Mouse (Mus musculus) embryonic stem cell, embryonic (primary cell): Measurements from ENCODE around the gene Esr2.

Experiments
- CTCF ChIA-PET, 4 experiments: fragments of 300-600 bp in 2 of 4; fragments of 350-600 bp in 2 of 4; sonication (Branson Sonifier 250); formaldehyde crosslinking; loops; one replicate each; lab custom pipeline; 2022; ENCODE audit warnings: inconsistent platforms in 2 of 4; lab: Charles Lee
- POLR2A ChIA-PET, 4 experiments: fragments of 300-600 bp in 2 of 4; fragments of 350-600 bp in 2 of 4; sonication (Branson Sonifier 250); formaldehyde crosslinking; loops; one replicate each; lab custom pipeline; 2022; ENCODE audit warnings: antibody characterized with exemption in 4 of 4, inconsistent platforms in 1 of 4; lab: Charles Lee

Esr2 gene

GRCm38 (mm10) chr12:76080876-76081556 is 96.0 kb downstream of the Esr2 start:
- POLR2A ChIA-PET, result interaction anchor here in 2 of 4 experiments (0.9 to 2.6 kb wide), 4 partner anchors 9 to 24 kb away, joined by 3 to 7 read pairs (median 4); no protein-coding TSS in a partner anchor
- CTCF ChIA-PET, result interaction anchor here in 3 of 4 experiments (0.5 to 0.8 kb wide), 3 partner anchors 50 to 402 kb away, joined by 3 to 4 read pairs (median 3); no protein-coding TSS in a partner anchor

- ChIA-PET CTCF (interaction anchor here in 1 of 4 experiments (1.3 kb wide), 1 partner anchor 10 kb away, joined by 3 read pairs; no protein-coding TSS in a partner anchor), POLR2A (interaction anchor here in 2 of 4 experiments (0.6 to 2.3 kb wide), 4 partner anchors 12 to 509 kb away, joined by 3 to 7 read pairs (median 3); no protein-coding TSS in a partner anchor)
These were observed 103.1 kb downstream of the Esr2 start for GRCm38 (mm10) chr12:76073981-76074380.

DNA sequence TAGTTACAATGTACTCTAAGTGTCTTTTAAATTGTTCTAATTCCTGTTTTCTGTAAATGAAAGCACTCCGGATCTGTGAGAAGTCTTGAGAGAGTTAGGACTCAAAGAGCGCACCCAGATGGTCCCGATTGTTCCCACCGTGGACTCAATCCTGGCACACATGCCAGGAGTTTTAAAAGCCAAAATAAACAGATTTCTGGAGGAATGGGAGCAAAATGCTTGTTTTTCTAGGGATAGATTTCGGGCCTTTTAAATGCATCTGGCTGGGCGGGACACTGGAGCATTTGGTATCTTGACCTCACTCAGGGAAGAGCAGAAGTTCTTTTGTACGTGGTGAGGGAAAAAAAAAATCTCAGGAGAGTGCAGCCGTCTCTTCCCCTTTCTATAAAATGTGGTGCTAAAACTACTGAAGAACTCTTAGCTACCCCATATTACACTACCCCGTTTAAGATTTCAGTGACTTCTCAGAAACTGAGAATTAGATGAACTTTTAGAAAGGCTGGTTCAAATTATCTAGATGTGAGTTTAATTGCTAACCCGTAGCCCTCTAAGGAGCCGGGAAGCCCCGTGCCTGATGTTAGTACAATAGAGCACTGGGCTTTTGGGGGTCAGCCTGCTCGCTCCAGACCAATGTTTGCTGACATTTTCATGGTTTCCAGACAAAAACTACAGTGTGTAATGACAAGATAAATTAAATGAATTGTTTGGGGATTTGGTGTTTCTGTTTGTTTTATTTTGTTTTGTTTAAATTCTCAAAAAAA is 103.8 kb downstream of the Esr2 start:
- ChIA-PET POLR2A (interaction anchor here in 2 of 4 experiments (0.7 to 2.3 kb wide), 2 partner anchors 13 to 96 kb away, joined by 3 to 7 read pairs; no protein-coding TSS in a partner anchor), CTCF (no interaction called here)

- CTCF ChIA-PET, result interaction anchor here in 1 of 4 experiments (1.2 kb wide), 1 partner anchor 124 kb away, joined by 3 read pairs; no protein-coding TSS in a partner anchor
- POLR2A ChIA-PET, result interaction anchor here in 3 of 4 experiments (0.5 to 2.4 kb wide), 8 partner anchors 8 to 351 kb away, joined by 3 to 9 read pairs (median 4); no protein-coding TSS in a partner anchor
These were observed 104.9 kb downstream of the Esr2 start for GRCm38 (mm10) chr12:76071935-76072849.
